Mouse (Mus musculus) mature B cell (primary cell): ENCODE results near the gene Insr.

Experiments
- in situ Hi-C: fragments of 300-500 bp; cut with MboI; formaldehyde crosslinking; loops from 2 replicates; pipeline ENCODE4 v1.14.3; 2019

Insr gene

DNA sequence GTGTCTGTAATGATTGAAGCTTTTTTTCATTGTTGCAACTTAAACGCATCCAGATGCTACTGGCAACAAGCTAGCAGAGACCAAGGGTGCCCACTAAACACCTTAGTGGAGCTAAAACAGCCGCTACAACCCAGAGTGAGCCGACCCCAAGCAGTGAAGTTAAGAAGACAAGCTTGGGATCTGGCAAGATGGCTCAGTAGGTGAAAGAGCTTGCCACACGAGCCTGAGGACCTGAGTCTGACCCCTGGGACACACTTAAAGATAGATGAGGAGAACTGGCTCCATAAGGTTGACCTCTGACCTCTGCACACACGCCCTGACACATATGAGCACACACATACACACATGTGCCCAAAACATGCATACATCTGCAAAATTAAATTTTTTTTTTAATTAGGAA, 4.2 kb downstream of the Insr start:
- in situ Hi-C loops = no loop called here

GRCm38 (mm10) chr8:3273799-3274198, 5.6 kb downstream of the Insr start:
- in situ Hi-C loops = no loop called here

DNA sequence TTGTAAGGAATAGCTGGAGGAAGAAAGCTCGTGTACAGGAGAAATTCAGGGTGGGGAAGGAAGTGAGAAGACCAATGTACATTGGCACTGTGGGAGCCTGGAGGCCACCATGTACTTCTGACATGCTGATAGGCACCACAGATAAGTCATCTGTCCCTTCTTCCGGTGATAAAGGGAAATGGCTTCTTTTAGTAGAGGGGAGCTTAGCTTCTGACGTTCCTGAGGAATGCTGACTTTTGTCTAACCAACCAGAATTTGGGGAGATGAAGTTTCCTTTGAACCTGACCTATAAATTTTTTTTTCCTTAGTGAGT, 12.0 kb downstream of the Insr start:
- in situ Hi-C loops = no loop called here

- in situ Hi-C loops = no loop called here
Measured at GRCm38 (mm10) chr8:3266686-3267448, 12.6 kb downstream of the Insr start.

- in situ Hi-C loops = no loop called here
Measured at GRCm38 (mm10) chr8:3265182-3265581, 14.2 kb downstream of the Insr start.

DNA sequence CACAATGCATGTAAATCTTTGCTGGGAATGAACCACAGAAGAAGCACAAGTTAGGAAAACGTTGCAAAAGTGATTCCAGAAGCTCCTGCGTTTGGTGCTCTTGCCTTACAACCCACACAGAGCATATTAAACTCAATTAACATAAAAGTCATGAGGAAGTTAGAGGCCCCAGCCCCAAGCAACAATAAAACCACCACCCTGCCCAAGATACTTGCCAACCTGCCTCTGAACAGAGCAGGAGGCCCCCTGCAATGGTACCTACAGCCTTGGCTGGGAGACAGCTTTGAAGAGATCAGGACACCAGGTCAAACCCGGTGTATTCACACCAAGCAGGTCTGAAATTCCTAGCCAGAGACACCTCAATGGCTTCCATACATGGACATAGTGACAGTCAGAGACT, 16.6 kb downstream of the Insr start:
- in situ Hi-C loops = no loop called here

DNA sequence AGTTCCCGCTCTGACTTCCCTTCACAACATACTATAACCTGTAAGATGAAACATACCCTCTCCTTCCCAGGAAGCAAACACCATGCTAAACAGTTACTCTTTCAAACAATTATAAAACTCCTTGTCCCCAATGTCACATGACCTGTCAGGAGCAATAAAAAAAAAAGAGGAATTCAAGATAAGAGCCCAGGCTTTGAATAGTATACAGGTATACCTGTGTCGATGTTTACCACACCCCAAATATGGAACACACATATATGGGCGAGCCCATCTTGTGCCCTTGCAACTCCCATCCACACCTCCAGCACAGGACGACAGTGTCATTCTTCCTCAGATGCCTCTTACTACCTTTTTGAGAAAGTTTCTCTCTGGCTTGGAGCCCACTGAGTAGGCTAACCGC, 18.3 kb downstream of the Insr start:
- in situ Hi-C loops = no loop called here

DNA sequence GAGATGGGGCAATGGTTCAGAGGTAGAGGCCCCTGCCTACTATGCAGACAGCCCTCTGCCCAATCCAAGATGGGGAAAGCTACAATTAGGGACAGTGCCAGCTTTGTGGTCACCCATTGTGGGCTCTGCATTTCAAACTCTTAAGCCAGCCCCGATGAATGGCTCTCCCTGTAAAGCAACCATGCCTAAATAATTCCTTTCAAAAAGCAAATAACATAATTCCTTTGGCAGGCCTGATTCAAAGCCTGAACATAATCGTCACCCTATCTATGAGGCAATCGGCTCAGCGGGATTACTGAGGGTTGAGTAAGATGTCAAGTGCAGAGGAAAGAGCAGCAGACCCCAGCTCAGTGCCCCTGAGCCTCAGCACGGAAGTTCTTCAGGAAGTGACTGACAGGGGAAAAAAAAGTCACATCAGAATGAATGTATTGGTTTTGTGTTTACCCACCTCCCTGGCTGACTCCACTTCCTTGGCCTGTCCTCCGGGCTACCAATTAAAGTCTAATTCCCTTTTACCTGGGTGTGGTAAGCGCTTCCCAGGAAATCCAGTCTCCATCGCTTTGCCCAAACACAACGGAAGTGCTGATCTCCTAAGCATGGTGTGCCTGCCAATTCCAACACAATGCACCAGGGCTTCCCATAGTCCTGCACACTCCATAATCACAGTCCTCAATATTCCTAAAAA, 19.1 kb downstream of the Insr start:
- in situ Hi-C loops = no loop called here

DNA sequence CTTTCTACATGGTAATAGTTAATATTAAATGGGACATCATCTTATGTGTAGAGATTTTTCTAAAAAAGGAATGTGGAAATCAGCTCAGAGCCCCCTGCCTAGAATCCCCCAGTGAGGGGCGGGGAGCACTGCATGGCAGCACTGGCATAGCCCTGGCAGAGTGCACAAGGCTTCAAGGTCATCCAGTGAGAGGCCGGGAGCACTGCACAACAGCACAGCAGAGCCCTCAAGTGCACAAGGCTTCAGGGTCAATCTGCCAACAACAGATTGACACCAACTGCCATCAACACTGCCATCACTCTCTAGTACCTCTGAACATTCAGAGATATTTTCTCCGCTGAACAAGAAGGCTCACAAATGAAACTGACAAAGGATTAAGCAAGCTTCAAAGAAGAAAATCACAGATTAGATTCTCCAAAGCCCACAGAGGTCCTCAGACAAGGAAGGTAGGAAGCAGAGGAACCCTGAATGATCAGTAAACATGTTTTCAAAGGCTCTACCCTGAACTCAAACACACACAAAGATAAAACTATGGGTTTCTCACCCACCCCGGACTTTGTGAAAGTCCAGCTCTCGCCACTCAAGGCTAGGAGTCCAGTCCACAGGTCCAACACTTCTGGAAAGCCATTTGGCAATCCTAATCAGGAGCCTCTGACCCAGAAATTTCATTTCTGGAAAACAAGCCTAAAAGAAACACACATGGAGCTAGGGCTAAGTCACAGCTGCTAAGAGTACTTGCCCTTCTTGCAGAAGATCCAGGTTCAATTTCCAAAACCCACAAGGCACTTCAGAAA, 23.1 kb downstream of the Insr start:
- in situ Hi-C loops = no loop called here

DNA sequence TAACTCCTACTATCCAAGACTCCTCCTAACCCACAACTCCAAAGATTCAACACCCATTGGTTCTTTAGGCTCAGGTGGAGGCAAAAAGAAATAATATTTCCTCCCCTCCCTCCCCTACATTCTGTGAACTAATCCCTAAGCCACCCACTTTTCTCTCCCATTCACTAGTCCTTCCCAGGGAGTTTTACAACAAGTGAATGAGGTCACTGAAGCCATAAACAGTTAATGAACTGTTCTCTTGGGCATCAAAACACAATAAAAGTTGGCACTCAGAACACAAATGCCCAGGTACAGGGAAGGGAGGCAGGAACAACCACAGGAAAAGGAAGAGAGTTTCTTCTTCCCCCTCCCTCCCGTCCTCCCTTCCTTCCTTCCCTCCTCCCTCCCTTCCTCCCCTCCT, 24.1 kb downstream of the Insr start:
- in situ Hi-C loops = no loop called here

GRCm38 (mm10) chr8:3253179-3253578, 26.2 kb downstream of the Insr start:
- in situ Hi-C loops = no loop called here

GRCm38 (mm10) chr8:3252665-3253064, 26.8 kb downstream of the Insr start:
- in situ Hi-C loops = no loop called here

GRCm38 (mm10) chr8:3251101-3251500, 28.3 kb downstream of the Insr start:
- in situ Hi-C loops = no loop called here

- in situ Hi-C loops = no loop called here
Measured at GRCm38 (mm10) chr8:3249886-3250285, 29.5 kb downstream of the Insr start.

GRCm38 (mm10) chr8:3248704-3249103, 30.7 kb downstream of the Insr start:
- in situ Hi-C loops = no loop called here

GRCm38 (mm10) chr8:3247129-3247528, 32.3 kb downstream of the Insr start:
- in situ Hi-C loops = no loop called here

- in situ Hi-C loops = no loop called here
Measured at GRCm38 (mm10) chr8:3243229-3243628, 36.2 kb downstream of the Insr start.

GRCm38 (mm10) chr8:3240725-3241124, 38.7 kb downstream of the Insr start:
- in situ Hi-C loops = no loop called here

GRCm38 (mm10) chr8:3239641-3240040, 39.8 kb downstream of the Insr start:
- in situ Hi-C loops = no loop called here

GRCm38 (mm10) chr8:3238792-3239191, 40.6 kb downstream of the Insr start:
- in situ Hi-C loops = no loop called here

DNA sequence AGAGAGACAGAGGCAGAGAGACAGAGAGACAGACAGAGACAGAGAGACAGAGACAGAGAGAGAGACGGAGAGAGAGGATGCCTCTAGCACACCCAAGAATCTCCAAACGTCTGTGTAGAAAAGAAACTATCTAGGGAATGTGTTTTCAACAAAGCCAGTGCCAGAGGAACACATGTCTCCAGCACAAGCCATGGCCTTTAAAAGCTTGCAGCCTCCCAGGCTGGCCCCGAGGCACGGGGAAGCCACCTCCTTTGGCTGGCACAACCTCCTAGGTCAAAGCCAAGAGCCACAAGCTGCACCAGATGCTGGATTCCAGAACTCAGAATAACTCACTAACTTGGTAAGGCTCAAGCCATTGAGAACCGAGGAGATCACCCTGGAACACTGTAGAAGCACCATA, 42.1 kb downstream of the Insr start:
- in situ Hi-C loops = no loop called here

DNA sequence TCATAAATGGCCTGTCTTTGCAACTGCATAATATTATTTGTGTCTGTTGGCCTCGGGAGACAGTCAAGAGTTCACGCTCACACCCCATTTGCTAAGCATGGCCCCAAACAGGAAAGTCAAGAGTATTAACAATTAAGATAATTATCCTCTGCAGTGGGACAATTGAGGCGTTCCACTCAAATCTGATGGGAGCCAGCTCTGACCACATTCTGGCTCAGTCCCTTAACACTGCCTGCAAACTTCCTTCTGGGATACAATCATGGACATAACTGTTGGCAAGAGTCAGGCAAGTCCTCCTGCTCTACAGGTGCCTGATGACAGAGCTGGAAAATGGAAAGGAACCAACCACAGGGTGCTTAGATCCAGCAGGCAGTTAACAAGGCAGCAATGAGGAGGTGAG, 43.1 kb downstream of the Insr start:
- in situ Hi-C loops = no loop called here

DNA sequence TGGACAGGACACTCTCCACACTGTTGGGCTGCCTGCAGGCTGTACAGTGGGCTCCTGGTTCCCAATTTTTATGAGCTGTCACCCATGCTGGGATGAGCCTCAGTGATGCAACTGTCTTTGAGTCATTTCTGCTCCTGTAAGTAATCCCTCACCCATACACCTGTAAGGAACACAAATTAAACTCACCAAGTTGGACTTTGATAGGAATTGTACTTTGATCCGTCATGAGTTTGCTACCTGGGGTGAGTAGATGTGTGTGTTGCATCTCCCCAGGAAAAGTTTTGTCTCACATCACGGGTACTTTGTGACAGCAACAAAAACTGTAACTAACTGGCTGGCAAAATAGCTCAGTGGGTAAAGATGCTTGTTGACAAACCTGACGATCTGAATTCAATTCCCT, 44.8 kb downstream of the Insr start:
- in situ Hi-C loops = no loop called here
